Mouse (Mus musculus) layer of hippocampus, adult 9-10 months (tissue): ENCODE data around the gene Lyrm4.
"Not testable (repeated sequence)": the region's sequence is repeated elsewhere in the genome, so short reads cannot be mapped to it uniquely, and the experiment has no call there.

ENCODE experiments used
- DNase-seq: peaks from one replicate; pipeline ENCODE4 v3.0.0; 2022; ENCODE audit warnings: low spot score

Lyrm4 gene

DNA sequence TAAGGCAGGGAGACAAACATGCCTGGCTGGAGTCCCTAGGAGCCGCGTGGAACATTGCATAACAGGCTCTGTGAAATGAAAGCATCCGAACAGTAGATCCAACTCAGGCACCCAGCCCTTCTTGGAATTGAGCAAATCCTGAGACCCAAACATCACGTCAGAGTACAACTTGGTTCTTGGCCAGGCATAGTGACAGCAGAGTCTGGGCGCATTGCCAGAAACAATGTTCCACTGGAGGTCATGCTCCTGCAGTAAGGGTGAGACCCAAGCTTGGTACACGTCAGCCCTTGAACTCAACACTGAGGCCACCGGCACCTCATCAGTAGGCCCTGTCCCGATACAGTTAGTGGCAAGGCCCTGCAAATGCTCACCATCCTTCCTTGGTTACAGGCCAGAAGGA is 123.3 kb downstream of the Lyrm4 start:
- peak; percentile 49 for DNase-seq

DNA sequence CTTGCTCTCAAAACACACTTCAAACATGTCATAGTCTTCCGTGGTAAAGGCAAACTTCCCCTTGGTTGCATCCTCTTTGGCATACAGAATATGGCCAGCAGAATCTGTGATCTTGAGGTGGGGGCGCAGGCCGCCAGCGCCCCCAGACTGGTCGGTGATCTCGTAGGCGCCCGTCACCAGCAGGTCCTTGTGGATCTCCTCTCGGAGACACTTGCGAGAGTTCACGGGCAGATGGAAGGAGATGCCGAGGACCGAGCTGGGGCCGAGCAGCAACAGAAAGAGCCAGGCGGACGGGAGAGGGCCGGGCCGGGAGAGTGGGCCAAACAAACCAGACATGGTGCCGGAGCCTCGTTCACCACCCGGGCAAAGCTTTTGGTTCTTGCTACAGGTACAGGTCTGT is 126.1 kb downstream of the Lyrm4 start:
- not testable (repeated sequence) for DNase-seq

DNA sequence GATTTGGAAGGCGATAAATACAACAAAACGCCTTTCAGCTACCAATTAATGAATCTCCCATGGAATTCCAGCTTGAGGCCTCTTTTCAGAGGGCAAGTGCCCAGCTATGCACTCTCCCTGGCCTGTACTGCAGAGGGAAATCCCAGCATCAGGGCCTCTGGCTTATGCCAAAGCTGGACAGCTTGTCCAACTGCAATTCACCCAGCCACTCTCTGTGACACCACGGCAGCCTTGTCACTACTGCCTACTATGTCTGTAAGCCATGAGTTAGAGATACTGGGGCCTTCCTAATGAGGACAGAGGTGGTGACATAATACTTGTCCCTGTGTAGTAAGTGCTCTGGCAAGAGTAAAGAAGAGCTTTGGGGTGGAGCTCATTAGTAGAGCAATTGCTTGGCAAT is 128.0 kb downstream of the Lyrm4 start:
- DNase-seq, result no peak

DNA sequence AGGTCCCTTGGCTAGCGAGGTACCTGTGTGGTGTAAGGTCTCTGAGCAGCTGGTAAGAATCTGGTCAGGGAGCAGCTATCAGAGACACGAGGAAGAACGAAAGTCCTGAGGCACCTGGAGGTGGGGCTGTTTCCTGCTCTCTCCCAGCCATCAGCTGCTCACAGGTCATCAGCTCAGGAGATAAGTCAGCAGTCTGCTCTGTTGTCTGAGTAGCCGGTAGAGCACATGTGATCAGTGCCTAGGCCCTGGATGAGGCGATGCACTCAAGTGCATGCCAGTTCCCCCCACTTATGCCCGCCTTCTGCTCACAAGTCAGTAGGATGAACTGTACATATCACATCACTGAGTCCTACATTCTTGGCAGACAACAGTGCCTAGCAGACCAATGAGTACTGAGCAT is 134.3 kb downstream of the Lyrm4 start:
- no peak for DNase-seq

DNA sequence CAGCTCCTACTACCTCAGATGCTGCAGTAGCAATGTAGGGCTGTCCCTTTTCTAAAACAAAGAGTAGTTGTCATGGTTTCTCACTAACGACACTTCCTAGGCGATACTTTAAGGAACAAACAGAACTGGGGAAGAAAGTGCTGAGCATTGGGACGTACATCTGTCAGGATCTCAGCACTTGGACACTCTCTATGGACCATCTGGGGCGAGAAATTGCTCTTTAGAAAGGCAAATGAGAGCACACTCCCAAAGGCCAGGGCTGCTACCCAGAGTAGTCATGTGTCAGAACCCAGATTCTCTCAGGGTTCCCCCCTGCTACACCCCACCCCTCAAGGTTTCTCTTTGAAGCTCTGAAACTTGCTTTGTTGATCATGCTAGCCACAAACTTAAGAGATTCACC is 136.9 kb downstream of the Lyrm4 start:
- DNase-seq, result no peak

DNA sequence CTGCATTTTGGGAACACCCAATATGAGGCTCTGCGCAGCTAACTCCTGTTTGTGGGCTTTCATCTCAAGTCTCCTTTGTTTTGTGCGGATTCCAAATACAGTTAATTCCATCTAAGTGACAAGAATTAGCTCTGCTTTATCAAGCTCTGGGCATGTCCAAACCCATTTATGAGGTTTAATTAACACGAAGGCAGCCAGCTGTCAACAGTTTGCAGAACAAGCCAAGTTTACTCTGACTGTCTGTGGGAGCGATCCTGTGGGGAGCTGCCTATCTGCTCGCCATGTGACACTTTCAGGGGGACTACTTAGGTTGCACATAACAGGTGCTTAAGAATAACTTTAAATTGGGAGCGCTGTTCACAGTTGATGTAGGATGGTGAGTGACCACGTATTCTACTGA is 140.4 kb downstream of the Lyrm4 start:
- no peak for DNase-seq

DNA sequence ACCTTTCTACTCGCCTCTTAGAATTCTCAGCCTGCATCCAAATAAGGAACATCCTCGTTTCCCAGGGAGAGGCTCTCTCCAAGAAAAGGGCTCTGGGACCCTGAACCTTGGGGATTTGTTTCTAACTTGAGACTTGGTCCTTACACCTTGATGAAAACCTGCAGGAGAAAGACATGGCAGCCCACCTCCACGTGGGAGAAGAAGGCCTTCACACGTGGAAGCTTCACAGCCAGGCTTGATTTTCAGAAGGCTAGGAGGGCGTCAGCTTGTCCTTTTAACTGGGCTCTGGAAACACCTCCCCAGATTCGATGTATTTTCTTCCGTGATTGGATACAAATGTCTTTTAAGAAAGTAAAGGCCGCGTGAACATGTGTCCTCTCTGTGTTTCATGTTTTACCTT is 147.5 kb downstream of the Lyrm4 start:
- no peak for DNase-seq

DNA sequence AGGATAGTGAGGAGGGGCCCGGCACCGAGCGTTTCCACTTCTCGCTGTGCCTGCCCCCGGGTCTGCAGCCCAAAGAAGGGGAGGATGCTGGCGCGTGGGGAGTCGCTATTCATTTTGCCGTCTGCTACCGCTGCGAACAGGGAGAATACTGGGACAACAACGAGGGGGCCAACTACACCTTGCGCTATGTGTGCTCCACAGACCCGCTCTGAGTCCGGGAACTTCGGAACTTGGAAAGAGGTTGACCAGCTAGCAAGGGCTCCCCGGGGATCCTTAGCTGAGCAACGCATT is 147.9 kb downstream of the Lyrm4 start:
- no peak for DNase-seq

DNA sequence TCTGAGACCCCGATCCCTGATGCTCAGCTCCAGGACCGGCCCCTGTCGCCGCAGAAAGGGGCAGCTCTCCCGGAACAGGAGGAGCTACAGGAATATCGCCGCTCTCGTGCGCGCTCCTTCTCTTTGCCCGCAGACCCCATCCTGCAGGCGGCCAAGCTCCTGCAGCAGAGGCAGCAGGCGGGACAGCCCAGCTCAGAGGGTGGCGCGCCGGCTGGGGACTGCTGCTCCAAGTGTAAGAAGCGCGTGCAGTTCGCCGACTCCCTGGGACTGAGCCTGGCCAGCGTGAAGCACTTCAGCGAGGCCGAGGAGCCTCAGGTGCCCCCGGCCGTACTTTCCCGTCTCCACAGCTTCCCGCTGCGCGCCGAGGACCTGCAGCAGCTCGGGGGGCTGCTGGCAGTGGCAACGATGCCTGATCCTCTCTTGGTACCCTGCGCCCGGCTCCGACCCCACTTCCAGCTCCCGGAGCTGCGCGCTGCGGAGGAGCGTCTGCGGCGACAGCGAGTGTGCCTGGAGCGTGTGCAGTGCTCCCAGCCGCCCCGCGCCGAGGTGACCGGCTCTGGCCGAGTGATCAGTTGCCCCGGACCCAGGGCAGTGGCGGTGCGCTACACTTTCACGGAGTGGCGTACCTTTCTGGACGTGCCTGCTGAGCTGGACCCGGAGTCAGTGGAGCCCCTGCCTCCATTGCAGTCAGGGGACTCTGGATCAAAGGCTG is 148.5 kb downstream of the Lyrm4 start:
- no peak for DNase-seq

DNA sequence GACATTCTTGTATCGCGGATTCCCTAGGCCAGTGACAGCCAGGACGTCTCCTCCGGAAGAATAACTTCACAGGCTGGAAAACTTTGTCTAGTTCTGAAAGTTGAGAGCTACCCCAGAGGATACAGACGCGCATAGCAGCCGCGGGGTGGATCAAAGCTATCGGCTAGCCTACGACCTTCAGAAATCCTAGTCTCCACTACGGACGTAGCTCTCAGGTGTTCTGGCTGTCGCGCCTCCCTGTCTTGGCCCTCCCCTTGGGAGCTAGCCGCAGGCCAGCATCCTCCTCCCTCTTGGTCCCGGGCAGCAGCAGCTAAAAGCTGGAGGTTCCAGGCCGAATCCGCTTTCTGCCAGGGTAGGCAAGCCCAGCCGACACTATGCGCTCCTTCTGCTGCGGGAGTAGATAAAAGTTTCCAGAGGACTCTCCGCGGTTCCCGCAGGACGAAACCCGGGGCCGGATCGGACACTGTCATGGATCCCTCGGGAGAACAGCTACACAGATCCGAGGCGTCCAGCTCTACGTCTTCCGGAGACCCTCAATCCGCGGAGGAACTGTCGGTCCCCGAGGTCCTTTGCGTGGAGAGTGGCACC is 149.1 kb downstream of the Lyrm4 start:
- no peak for DNase-seq

DNA sequence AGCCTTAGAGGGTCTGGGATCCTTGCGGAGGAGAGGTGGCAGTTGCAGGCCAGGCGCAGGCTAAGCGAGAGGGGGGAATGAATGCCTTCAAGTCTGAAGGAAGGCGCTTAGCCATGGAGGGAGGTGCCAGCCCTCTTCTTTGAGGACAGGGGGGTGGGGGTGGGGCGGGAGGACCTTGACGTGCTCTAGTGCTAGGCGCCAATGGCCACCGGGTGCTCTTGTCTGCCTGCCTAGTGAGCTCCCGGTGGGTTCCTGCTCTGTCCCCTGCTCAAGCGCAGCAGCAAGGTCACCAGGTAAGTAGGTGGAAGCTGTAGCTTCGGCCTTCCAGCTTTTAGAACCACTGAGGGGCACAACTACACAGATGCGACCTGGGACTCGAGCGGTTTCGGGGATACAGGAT is 149.6 kb downstream of the Lyrm4 start:
- DNase-seq, result no peak

DNA sequence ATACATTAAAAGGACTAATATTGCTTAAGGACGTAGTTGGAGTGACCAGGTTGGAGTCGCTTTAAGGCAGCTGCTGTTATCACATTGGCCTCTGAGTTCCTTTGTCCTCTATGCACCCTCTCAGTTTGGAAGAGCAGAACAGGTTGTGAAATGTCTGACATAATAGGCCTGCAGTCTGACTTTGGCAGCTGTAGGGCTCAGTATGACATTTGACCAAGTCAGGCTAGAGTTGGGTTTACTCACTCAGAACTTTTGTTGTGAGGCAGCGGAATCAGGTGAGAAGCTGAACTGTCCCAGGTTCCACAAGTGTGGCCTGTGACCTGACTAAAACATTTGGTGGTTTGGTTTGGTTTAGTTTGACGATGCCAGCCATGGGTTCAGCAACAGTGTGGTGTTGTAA is 153.7 kb downstream of the Lyrm4 start:
- no peak for DNase-seq

DNA sequence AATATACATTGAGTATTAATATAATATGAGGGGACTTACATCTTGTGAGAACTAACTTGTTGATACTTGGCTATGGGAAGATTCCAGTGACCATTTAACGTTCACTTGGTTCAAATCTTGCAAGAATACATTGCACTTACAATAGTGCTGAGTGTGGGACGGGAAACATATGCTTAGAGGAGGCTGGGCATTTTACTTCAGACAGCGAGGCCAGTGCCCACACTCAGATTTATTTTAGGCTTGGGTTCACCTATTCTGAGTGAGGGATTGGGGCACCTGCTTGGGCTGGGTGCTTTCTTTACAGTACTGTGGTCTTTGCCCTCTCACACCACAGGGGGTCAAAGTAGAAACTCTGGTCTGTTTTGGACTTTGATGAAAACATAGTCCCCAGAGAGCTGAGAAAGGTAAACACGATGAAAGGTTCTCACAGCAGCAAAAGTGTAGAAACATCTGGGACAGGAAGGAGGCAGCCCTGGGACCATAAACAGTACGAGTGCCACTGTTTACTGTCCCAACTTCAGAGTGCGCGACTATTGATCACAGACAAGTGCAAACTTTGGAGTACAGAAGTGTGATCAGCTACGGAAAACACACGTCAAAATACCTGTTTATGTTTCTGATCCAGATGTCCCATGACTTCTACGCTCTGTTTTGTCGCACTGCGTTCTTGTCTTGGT is 157.8 kb downstream of the Lyrm4 start:
- DNase-seq, result no peak

DNA sequence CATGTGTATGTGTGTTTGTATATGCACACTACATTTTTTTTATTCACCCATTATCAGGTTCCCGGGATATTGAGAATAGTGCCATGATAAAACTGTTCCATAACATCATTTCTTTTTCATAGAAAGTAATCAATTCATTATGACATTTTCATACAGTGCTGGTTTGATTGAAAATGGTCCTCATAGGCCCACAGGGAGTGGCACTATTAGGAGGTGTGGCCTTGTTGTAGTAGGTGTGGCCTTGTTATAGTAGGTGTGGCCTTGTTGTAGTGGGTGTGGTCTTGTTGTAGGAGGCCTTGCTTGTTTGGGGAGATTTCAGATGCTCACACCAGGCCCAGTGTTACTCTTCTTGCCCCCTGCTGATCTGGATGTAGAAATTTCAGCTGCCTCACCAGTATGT is 158.8 kb downstream of the Lyrm4 start, which contains the start of gene Ppp1r3g:
TSS of gene Ppp1r3g (plus strand) at position 301 of the 400 bp plus-strand sequence.
- no peak for DNase-seq

DNA sequence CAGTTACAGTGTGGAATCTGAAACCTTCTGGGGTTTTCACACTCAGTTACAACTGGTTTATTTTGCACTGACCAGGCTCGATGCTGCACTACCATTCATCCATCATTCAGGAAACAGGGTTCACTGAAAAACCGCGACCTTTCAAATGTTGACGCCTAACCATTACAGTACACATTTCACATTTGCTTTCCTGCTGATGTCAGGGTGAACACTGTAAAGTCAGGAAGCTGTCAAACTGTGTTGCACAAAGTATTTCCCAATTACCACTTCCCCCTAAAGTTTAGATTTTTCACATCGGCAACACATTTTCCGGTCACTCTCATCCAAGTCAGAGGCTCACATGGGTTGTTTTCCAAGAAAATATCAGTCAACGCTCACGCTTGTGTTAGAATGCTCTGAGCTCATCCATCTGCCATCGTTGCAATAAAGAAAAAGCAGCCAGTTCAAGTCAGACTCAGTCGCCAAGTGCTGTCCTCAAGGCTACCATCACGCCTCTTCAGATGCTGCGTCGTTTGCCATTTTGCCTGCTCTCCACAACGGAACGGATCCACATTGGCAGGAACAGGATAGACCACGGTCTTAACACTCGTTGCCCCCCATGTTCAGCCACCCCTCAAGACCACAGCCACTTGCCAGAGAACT is 167.4 kb downstream of the Lyrm4 start:
- DNase-seq, result no peak

DNA sequence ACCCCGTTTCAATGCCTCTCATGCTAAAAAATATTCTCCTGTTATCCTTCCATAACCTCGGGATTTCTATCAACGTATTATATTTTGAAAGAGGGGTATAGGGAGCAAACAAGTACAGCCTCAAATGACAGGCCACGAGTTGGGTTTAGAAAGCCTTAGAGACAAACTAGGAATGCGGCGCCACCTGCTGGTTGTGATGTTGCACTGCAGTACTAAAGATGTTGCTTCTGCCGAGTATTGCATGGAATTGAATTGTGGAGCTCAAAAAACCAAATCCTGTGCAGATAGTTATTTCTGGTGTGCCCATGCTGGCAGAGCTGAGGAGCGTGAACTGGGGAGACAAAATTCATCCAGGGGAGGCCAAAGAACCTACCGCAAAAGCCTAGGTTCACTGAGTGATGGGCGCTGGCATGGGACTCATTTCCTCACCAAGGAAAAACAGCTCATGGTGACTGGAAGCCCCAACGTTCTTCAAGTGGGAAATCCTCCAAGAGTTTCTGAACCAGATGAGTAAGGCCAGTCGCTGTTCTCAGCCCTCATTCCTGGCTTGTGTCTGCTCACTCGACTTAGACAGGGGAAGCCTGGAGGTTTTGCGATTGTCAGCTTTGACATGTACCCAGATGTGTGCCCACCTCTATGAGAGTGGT is 169.8 kb downstream of the Lyrm4 start:
- DNase-seq, result peak; percentile 67

DNA sequence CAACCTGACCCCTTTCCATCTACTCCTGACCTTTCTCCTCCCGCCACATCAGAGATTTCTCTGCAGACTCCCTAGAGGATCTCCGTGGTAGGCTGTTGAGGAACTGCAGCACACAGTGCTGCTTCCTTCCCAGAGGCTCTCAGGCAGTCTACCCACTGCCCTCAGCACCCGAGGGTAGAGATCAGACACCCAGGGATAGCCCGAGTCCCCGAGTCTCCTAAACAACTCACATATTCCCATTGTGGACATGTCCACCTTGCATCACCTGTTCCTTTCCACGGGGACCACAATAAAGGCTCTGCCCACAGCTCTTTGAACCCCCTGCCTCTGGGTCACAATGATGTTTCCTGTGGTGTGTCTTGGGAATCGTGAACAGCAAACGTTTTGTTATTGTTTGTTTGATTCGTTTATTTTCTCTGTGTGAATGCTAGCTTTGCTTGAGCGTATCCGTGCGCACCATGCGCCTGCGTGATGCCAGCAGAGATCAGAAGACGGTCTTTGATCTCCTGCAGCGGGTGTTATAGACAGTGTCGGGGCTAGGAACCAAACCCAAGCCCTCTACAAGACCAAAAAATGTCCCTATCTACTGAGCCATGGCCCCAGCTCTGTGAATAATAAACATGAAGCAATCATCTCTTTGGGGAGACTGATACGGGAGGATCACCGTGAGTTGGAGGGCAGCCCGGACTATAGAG is 170.5 kb downstream of the Lyrm4 start:
- no peak for DNase-seq

DNA sequence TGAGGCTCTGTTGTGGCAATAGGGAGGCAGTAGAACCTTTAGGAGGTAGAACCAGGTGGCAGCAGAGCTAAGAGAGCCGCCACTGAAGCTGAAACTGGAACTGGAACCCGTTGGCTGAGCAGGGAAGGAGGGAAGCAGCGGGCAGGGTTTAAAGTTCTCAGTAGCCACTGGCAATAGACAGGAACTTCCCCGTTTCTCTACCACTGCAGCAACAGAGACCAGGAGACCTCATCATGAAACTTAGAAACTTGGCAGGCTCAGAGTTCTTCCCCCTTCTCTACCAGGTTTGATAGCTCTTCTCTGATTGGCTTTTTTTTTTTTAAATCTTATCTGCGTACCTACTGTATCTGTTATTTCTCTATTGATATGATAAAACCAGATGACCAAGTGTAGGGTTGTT is 176.4 kb downstream of the Lyrm4 start:
- no peak for DNase-seq

DNA sequence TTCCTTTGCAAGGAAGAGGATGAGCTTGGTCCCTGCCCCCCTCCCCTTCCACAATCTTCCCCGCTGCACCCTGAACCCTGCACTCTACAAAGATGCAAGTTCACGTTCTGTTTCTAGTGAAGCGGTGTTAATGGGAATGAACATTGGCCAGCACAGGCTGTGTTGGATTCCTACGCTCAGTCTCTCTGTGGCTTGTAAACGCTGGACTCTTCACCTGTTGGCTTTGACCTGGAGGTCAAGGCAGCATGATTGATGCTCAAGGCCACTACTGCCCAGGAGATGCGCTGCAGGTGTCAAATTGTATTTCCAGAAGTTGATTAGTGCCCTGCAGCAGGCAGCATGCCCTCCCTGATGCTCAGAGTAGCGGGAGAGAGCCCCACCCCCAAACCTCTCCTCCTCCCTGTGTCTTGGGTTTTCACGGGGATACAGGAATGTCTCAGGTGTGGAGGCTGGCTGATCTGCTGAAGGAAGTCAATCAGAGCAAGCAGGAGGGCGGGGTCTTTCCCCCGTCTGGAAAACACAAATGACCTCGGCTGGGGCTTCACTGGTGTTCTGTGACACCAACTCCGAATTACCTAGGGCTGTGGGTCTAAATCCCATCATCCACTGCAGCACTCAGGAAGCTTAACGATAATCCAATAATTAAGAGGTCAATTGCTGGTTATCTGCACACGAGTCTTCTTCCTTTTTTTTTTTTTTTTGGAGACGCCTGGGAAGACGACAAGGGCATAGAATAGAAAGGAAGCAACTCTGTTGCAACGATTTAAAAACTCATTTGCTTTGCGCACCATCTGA is 177.3 kb downstream of the Lyrm4 start:
- DNase-seq, result no peak

DNA sequence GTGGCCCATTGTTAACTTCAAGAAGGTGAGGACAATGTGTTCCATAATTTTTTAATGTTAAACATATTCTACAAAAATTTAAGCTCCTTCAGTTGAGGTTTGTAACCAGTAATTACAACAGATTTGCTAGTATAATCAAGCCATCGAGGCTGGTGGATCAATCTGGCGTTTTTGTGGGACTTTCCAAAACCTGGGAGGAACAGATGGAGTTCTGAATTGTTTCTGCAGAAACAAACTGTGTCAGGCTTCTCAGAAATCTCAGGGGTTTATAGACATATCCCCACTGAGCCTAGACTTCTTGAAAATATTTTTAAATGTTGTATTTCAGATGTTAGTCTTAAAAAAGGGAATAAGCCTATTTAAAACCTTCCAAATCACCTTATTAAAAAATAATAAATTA is 179.3 kb downstream of the Lyrm4 start:
- DNase-seq, result peak; percentile 37
